Mouse (Mus musculus): ENCODE data around the gene Ankrd60. TPM values are rescaled to one million over a fixed set of nuclear protein-coding genes. Genes with fewer than 3 reads are reported as not detected.

The Ankrd60 gene
- total and polyA plus RNA-seq, 3 experiments = not detected

GRCm38 (mm10) chr2:173620645-173621044 is 42.5 kb upstream of the Ankrd60 start:
- Histone ChIP-seq H3K79me2 (ENCODE audit: control insufficient read depth, insufficient read depth, low read length, poor library complexity) (no peaks in the 10 kb centered on the region), H3K36me3 (ENCODE audit: control insufficient read depth in 1 of 2, insufficient read depth in 2 of 2, low read length in 2 of 2) (no peaks in the 10 kb centered on the region), H3K4me1 (ENCODE audit: control insufficient read depth in 1 of 2, insufficient read depth in 2 of 2, low read length in 2 of 2) (no peaks in the 10 kb centered on the region), H3K27me3 (ENCODE audit: control insufficient read depth in 1 of 2, insufficient read depth in 2 of 2, low read length in 2 of 2) (no peaks in the 10 kb centered on the region), H3K27ac (ENCODE audit: control insufficient read depth, low read depth, low read length) (no peak overlapping the region), H3K9me3 (replicated peaks; ENCODE audit: insufficient read depth, low read length) (no peaks in the 10 kb centered on the region), H3K4me3 (ENCODE audit: control insufficient read depth in 1 of 2, insufficient read depth in 1 of 2, low read depth in 2 of 2, low read length in 2 of 2) (no peak overlapping the region), H3K9ac (ENCODE audit: control insufficient read depth, low read depth, low read length, poor library complexity, severe bottlenecking) (no peak overlapping the region)
- TF ChIP-seq POLR2AphosphoS2 (IDR thresholded peaks at IDR 0.05; ENCODE audit: low read length) (no peak), TCF12 (IDR thresholded peaks at IDR 0.05; ENCODE audit: low read depth, low read length) (no peak), ZNF384 (IDR thresholded peaks at IDR 0.05; ENCODE audit: low read depth, low read length) (no peak), POLR2A (IDR thresholded peaks at IDR 0.05; ENCODE audit: control insufficient read depth in 1 of 2, insufficient read depth in 1 of 2, low read depth in 1 of 2, low read length in 2 of 2, poor library complexity in 1 of 2) (no peak), MEF2A (IDR thresholded peaks at IDR 0.05; ENCODE audit: extremely low read depth, insufficient replicate concordance, low read depth, low read length, poor library complexity, severe bottlenecking) (no peak), NRF1 (IDR thresholded peaks at IDR 0.05; ENCODE audit: insufficient read depth, low read depth, low read length, poor library complexity, severe bottlenecking) (no peak), RAD21 (IDR thresholded peaks at IDR 0.05; ENCODE audit: low read depth, low read length) (peak; percentile 48), GATA1 (IDR thresholded peaks at IDR 0.05; ENCODE audit: low read depth, low read length) (no peak), MAX (IDR thresholded peaks at IDR 0.05; ENCODE audit: low read length) (no peak), UBTF (IDR thresholded peaks at IDR 0.05; ENCODE audit: borderline replicate concordance, insufficient read depth, low read depth, low read length) (no peak), JUND (IDR thresholded peaks at IDR 0.05; ENCODE audit: low read depth, low read length) (no peak), USF1 (IDR thresholded peaks at IDR 0.05; ENCODE audit: low read depth, low read length) (no peak), SMC3 (IDR thresholded peaks at IDR 0.05; ENCODE audit: low read depth, low read length) (peak; percentile 47), TBP (IDR thresholded peaks at IDR 0.05; ENCODE audit: low read depth, low read length) (no peak), MYB (IDR thresholded peaks at IDR 0.05; ENCODE audit: low read depth, low read length) (no peak), GABPA (IDR thresholded peaks at IDR 0.05; ENCODE audit: low read depth, low read length) (no peak), POLR2AphosphoS5 (IDR thresholded peaks at IDR 0.05; ENCODE audit: borderline replicate concordance, low read depth, low read length) (no peak), ETS1 (IDR thresholded peaks at IDR 0.05; ENCODE audit: low read depth, low read length) (no peak), MAZ (IDR thresholded peaks at IDR 0.05; ENCODE audit: low read depth, low read length) (no peak), NELFE (IDR thresholded peaks at IDR 0.05; ENCODE audit: low read depth, low read length) (no peak), CTCF (IDR thresholded peaks at IDR 0.05 in 2 of 3, conservative IDR thresholded peaks at IDR 0.05 in 1 of 3; ENCODE audit: control insufficient read depth in 1 of 3, insufficient read depth in 1 of 3, low read depth in 2 of 3, low read length in 3 of 3, poor library complexity in 1 of 3, severe bottlenecking in 1 of 3) (peak; percentile 10 to 38 (median 25); a peak in 4 of 6 replicates), USF2 (IDR thresholded peaks at IDR 0.05; ENCODE audit: borderline replicate concordance in 1 of 2, insufficient read depth in 1 of 2, low read depth in 1 of 2, low read length in 2 of 2) (no peak), E2F4 (IDR thresholded peaks at IDR 0.05; ENCODE audit: borderline replicate concordance, low read depth, low read length) (no peak)
- DNase-seq (ENCODE audit: low read depth, low spot score) = peak; percentile 10

Data from MEL (cell line).